Mouse (Mus musculus): Measurements from ENCODE around the gene Pkd1l2. TPM values are rescaled to one million over a fixed set of nuclear protein-coding genes. Genes with fewer than 3 reads are reported as not detected.

The Pkd1l2 gene
- polyA plus RNA-seq, 1 experiment from 2014 or later: 0.28 TPM

DNA sequence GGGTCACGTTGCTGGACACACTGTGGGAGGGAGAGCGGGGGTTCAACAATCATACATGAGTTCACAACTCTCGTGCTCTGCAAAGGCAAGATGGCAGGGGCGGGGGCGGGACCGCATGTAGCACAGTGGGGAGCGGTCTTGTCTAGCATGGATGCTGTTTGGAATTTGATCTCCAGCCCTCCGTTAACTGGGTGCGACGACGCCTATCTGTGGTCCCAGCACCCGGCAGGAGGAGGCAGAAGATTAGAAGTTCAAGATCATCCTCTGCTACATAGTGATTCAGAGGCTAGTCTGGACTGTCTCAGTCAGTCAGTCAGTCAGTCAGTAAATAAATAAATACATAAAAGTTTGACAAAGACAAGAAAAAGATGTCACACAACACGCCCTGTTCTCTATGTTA is 14.0 kb downstream of the Pkd1l2 start:
- no peak overlapping the region for H3K27ac ChIP-seq (ENCODE audit: low read length)
- no peaks in the 10 kb centered on the region for H3K9me3 ChIP-seq (ENCODE audit: control insufficient read depth, low read length)
- no peaks in the 10 kb centered on the region; the same call in 1 of the 2 replicates for H3K27me3 ChIP-seq (replicated peaks; ENCODE audit: control insufficient read depth, insufficient read depth, low read length)
- no peak overlapping the region for H3K4me3 ChIP-seq (ENCODE audit: low read length)
- no peak overlapping the region for H3K4me2 ChIP-seq (ENCODE audit: low read depth, low read length)
- no peaks in the 10 kb centered on the region for H3K36me3 ChIP-seq (ENCODE audit: control insufficient read depth, insufficient read depth, low read length)
- no peak overlapping the region for H3K9ac ChIP-seq (ENCODE audit: low read depth, low read length)
- WGBS: 74% methylated on average over 13 of the region's 13 CpGs
- ATAC-seq: no peak
- no peaks in the 10 kb centered on the region for H3K4me1 ChIP-seq (ENCODE audit: control insufficient read depth, insufficient read depth, low read length)

- H3K9me3 ChIP-seq (ENCODE audit: control insufficient read depth, low read length): peaks cover 3% of the 10 kb centered on the region; the same call in 1 of the 2 replicates
- H3K27ac ChIP-seq (ENCODE audit: low read length): no peak overlapping the region
- no peaks in the 10 kb centered on the region; the same call in 1 of the 2 replicates for H3K27me3 ChIP-seq (replicated peaks; ENCODE audit: control insufficient read depth, insufficient read depth, low read length)
- no peaks in the 10 kb centered on the region for H3K36me3 ChIP-seq (ENCODE audit: control insufficient read depth, insufficient read depth, low read length)
- H3K4me1 ChIP-seq (ENCODE audit: control insufficient read depth, insufficient read depth, low read length): no peaks in the 10 kb centered on the region
- H3K4me2 ChIP-seq (ENCODE audit: low read depth, low read length): no peak overlapping the region
- ATAC-seq: no peak
- H3K9ac ChIP-seq (ENCODE audit: low read depth, low read length): no peak overlapping the region
- 83% methylated on average over 11 of the region's 11 CpGs for WGBS
- no peak overlapping the region for H3K4me3 ChIP-seq (ENCODE audit: low read length)
Observed at GRCm38 (mm10) chr8:117067396-117067795, 14.9 kb downstream of the Pkd1l2 start.

DNA sequence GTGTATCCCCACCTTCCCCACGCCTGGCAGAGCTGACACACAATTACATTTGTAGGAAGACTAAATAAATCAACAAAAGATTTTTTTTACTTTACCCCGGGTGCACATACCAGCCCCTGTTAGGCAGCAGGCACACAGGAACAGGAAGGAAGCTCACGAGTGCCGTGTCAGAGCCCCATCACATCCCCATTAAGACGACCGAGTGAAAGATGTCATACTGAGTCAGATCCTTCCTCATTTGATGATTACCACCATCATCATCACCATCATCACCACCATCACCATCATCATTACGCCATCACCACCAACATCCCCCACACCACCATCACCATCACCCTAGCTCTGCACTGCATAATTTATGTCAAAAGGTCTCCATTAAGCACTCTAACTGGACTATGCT is 15.3 kb downstream of the Pkd1l2 start:
- Histone ChIP-seq H3K9me3 (ENCODE audit: control insufficient read depth, low read length) (peaks cover 6% of the 10 kb centered on the region; the same call in 1 of the 2 replicates), H3K9ac (ENCODE audit: low read depth, low read length) (no peak overlapping the region), H3K27me3 (replicated peaks; ENCODE audit: control insufficient read depth, insufficient read depth, low read length) (no peaks in the 10 kb centered on the region; the same call in 1 of the 2 replicates), H3K4me1 (ENCODE audit: control insufficient read depth, insufficient read depth, low read length) (no peaks in the 10 kb centered on the region), H3K36me3 (ENCODE audit: control insufficient read depth, insufficient read depth, low read length) (no peaks in the 10 kb centered on the region), H3K4me2 (ENCODE audit: low read depth, low read length) (no peak overlapping the region), H3K27ac (ENCODE audit: low read length) (no peak overlapping the region), H3K4me3 (ENCODE audit: low read length) (no peak overlapping the region)
- 77% methylated on average over 7 of the region's 7 CpGs for WGBS
- no peak for ATAC-seq

DNA sequence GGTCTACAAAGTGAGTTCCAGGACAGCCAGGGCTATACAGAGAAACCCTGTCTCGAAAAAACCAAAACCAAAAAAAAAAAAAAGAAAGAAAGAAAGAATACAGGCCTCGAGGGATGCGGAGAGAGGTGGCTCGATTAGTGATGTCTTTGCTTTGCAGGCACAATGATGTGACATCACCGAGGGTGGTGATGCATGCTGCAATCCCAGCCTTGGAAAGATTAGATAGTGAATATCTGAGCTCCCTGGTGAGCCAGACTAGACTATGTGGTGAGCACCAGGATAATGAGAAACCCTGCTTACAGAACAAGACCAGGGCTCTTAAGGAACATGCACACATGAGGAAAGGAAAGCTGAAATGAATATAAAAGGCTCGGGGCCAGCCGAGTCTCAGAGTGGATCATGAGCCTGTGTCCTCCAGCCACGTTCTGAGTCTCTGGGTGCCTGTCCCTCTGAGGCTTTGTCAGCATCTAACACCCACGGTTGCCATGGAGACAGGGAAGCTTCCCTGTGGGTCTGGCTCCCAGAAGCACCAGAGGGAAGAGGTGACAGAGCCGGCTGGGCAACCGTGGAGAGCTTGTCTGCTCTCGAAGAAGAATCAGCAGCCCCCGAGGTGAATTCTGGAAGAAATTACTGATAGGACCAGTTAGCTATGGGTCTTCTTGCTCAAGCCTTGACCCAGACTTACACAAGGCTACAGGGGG is 20.9 kb downstream of the Pkd1l2 start:
- no peak overlapping the region for H3K9ac ChIP-seq (ENCODE audit: low read depth, low read length)
- no peak overlapping the region for H3K4me3 ChIP-seq (ENCODE audit: low read length)
- peaks cover 6% of the 10 kb centered on the region; the same call in 1 of the 2 replicates for H3K9me3 ChIP-seq (ENCODE audit: control insufficient read depth, low read length)
- H3K27ac ChIP-seq (ENCODE audit: low read length): no peak overlapping the region
- no peak overlapping the region for H3K4me2 ChIP-seq (ENCODE audit: low read depth, low read length)
- no peaks in the 10 kb centered on the region; the same call in 1 of the 2 replicates for H3K27me3 ChIP-seq (replicated peaks; ENCODE audit: control insufficient read depth, insufficient read depth, low read length)
- H3K4me1 ChIP-seq (ENCODE audit: control insufficient read depth, insufficient read depth, low read length): no peaks in the 10 kb centered on the region
- whole genome bisulfite sequencing: 68% methylated on average over 13 of the region's 13 CpGs
- H3K36me3 ChIP-seq (ENCODE audit: control insufficient read depth, insufficient read depth, low read length): no peaks in the 10 kb centered on the region
- ATAC-seq: no peak

DNA sequence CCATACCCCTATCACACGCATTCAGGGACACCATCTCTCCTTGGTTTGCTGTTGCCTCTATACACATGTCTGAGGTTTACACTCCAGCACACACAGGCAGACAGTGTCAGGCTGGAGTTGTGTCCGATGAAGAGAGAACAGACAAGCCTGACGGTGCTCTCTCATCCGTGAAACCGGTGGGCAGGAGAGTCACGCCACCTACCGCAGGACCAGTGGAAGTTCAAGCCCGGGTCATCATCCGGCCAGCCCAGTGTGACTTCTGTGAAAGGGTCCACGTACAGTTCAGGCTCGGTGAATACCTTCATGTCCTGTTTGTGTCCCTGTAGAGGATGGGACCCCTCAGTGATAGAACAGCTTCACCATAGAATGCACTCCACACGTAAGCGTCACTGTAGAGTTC is 21.9 kb downstream of the Pkd1l2 start:
- Histone ChIP-seq H3K4me2 (ENCODE audit: low read depth, low read length) (no peak overlapping the region), H3K9ac (ENCODE audit: low read depth, low read length) (no peak overlapping the region), H3K4me3 (ENCODE audit: low read length) (no peak overlapping the region), H3K36me3 (ENCODE audit: control insufficient read depth, insufficient read depth, low read length) (no peaks in the 10 kb centered on the region), H3K27ac (ENCODE audit: low read length) (no peak overlapping the region), H3K4me1 (ENCODE audit: control insufficient read depth, insufficient read depth, low read length) (no peaks in the 10 kb centered on the region), H3K27me3 (replicated peaks; ENCODE audit: control insufficient read depth, insufficient read depth, low read length) (no peaks in the 10 kb centered on the region; the same call in 1 of the 2 replicates), H3K9me3 (ENCODE audit: control insufficient read depth, low read length) (peaks cover 6% of the 10 kb centered on the region; the same call in 1 of the 2 replicates)
- no peak for ATAC-seq
- WGBS: 74% methylated on average over 13 of the region's 13 CpGs

GRCm38 (mm10) chr8:117059021-117059420 is 23.2 kb downstream of the Pkd1l2 start:
- 68% methylated on average over 7 of the region's 7 CpGs for WGBS
- no peak overlapping the region for H3K9ac ChIP-seq (ENCODE audit: low read depth, low read length)

DNA sequence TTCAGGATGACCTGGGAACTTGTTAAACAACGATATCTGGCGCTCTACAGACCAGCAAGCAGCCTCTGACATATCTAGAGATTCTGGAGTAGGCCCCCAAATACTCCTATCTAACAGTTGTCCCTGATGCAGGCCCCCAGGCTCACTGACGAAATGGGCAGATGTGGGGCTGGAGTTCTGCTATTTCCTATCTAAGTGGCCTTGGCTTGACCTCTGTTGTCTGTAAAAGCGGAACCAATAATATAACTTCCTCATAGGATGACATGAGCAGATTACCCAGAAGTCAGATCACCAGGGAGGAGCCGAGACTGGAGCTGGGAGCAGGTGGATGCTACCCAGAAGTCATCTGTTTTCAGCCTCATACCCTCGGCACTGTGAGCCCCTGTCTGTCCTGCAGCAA is 27.2 kb downstream of the Pkd1l2 start:
- 56% methylated on average over 6 of the region's 6 CpGs for WGBS
- no peaks in the 10 kb centered on the region for H3K36me3 ChIP-seq (ENCODE audit: control insufficient read depth, insufficient read depth, low read length)
- H3K4me1 ChIP-seq (ENCODE audit: control insufficient read depth, insufficient read depth, low read length): no peaks in the 10 kb centered on the region
- H3K9me3 ChIP-seq (ENCODE audit: control insufficient read depth, low read length): no peaks in the 10 kb centered on the region
- no peak overlapping the region for H3K9ac ChIP-seq (ENCODE audit: low read depth, low read length)
- no peak overlapping the region for H3K4me3 ChIP-seq (ENCODE audit: low read length)
- H3K4me2 ChIP-seq (ENCODE audit: low read depth, low read length): no peak overlapping the region
- no peak; the same call in 1 of the 2 replicates for ATAC-seq
- no peaks in the 10 kb centered on the region for H3K27me3 ChIP-seq (replicated peaks; ENCODE audit: control insufficient read depth, insufficient read depth, low read length)
- H3K27ac ChIP-seq (ENCODE audit: low read length): no peak overlapping the region

More at GRCm38 (mm10) chr8:117059021-117059420, 23.2 kb downstream of the Pkd1l2 start:
- Histone ChIP-seq H3K4me2 (ENCODE audit: low read depth, low read length) (no peak overlapping the region), H3K9me3 (ENCODE audit: control insufficient read depth, low read length) (peaks cover 6% of the 10 kb centered on the region; the same call in 1 of the 2 replicates), H3K4me3 (ENCODE audit: low read length) (no peak overlapping the region), H3K36me3 (ENCODE audit: control insufficient read depth, insufficient read depth, low read length) (no peaks in the 10 kb centered on the region), H3K27ac (ENCODE audit: low read length) (no peak overlapping the region), H3K4me1 (ENCODE audit: control insufficient read depth, insufficient read depth, low read length) (no peaks in the 10 kb centered on the region), H3K27me3 (replicated peaks; ENCODE audit: control insufficient read depth, insufficient read depth, low read length) (no peaks in the 10 kb centered on the region)
- no peak for ATAC-seq

- no peak overlapping the region for H3K4me3 ChIP-seq (ENCODE audit: low read length)
- no peaks in the 10 kb centered on the region for H3K27me3 ChIP-seq (replicated peaks; ENCODE audit: control insufficient read depth, insufficient read depth, low read length)
- H3K36me3 ChIP-seq (ENCODE audit: control insufficient read depth, insufficient read depth, low read length): no peaks in the 10 kb centered on the region
- no peaks in the 10 kb centered on the region for H3K9me3 ChIP-seq (ENCODE audit: control insufficient read depth, low read length)
- no peaks in the 10 kb centered on the region for H3K4me1 ChIP-seq (ENCODE audit: control insufficient read depth, insufficient read depth, low read length)
- no peak for ATAC-seq
- 69% methylated on average over 3 of the region's 3 CpGs for WGBS
- H3K9ac ChIP-seq (ENCODE audit: low read depth, low read length): no peak overlapping the region
- no peak overlapping the region for H3K4me2 ChIP-seq (ENCODE audit: low read depth, low read length)
- no peak overlapping the region for H3K27ac ChIP-seq (ENCODE audit: low read length)
Observed at GRCm38 (mm10) chr8:117054146-117054545, 28.1 kb downstream of the Pkd1l2 start.

GRCm38 (mm10) chr8:117053135-117054079 is 28.8 kb downstream of the Pkd1l2 start:
- 61% methylated on average over 12 of the region's 12 CpGs for WGBS
- no peaks in the 10 kb centered on the region for H3K9me3 ChIP-seq (ENCODE audit: control insufficient read depth, low read length)
- peak; percentile 54 for ATAC-seq
- H3K9ac ChIP-seq (ENCODE audit: low read depth, low read length): no peak overlapping the region
- no peak overlapping the region for H3K4me2 ChIP-seq (ENCODE audit: low read depth, low read length)
- no peaks in the 10 kb centered on the region for H3K4me1 ChIP-seq (ENCODE audit: control insufficient read depth, insufficient read depth, low read length)
- H3K4me3 ChIP-seq (ENCODE audit: low read length): no peak overlapping the region
- H3K27me3 ChIP-seq (replicated peaks; ENCODE audit: control insufficient read depth, insufficient read depth, low read length): no peaks in the 10 kb centered on the region
- H3K27ac ChIP-seq (ENCODE audit: low read length): no peak overlapping the region
- no peaks in the 10 kb centered on the region for H3K36me3 ChIP-seq (ENCODE audit: control insufficient read depth, insufficient read depth, low read length)
